18 mouse cellular contexts compared by ENCODE assay signal in the genomic region with DNA sequence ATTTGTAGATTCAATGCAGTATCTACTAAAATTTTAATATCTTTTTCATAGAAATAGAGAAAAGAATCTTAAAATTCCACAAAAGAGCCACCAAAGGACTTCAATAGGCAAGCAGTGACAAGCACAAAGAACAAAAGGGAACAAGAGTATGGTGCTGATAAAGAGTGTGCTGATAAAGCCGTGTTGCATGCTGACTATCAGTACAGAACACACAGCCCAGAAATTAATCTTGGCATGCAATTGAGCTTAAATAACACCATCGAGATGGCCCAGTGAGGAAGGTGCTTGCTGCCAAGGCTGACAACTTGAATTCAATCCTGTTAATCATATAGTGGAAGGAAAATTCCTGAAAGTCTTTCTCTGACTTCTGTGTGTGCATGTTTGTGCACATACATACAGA. TPM values are rescaled to one million over a fixed set of nuclear protein-coding genes. Genes with fewer than 3 reads are reported as not detected.
DNase-seq lines count a peak whose midpoint lies in the region; ATAC-seq and TF ChIP-seq lines count a peak whose summit lies in the region.
"Had no signal": no experiment of that assay in that cellular context is flagged by ENCODE, and none has a peak within 500 bp of the region (broad histone marks: within the 10 kb centered on the region; RNA-seq: fewer than 3 reads in every experiment).

No protein-coding gene starts in this region.

- 8% methylated on average over 2 of the region's 2 CpGs for WGBS in heart, embryonic 13.5 days
- WGBS in heart, embryonic 10.5 days = 26% methylated on average over 2 of the region's 2 CpGs
- WGBS in liver, embryonic 13.5 days (ENCODE audit: insufficient replicate concordance) = 6% methylated on average over 2 of the region's 2 CpGs
- 86% methylated on average over 2 of the region's 2 CpGs for WGBS in embryonic facial prominence, embryonic 10.5 days

- H3K9ac ChIP-seq in heart, embryonic 13.5 days = no peak overlapping the region
- no peak overlapping the region for H3K9ac ChIP-seq in liver, embryonic 13.5 days
- H3K9ac ChIP-seq: embryonic facial prominence, embryonic 15.5 days; forebrain, embryonic 12.5 days had no signal

- no peaks in the 10 kb centered on the region for H3K27me3 ChIP-seq in heart, embryonic 13.5 days (replicated peaks)
- no peaks in the 10 kb centered on the region for H3K27me3 ChIP-seq in heart, embryonic 10.5 days (ENCODE audit: insufficient read depth, poor library complexity, severe bottlenecking)
- no peaks in the 10 kb centered on the region for H3K27me3 ChIP-seq in G1E (ENCODE audit: insufficient read depth, low read length)
- H3K27me3 ChIP-seq in liver, embryonic 13.5 days = no peaks in the 10 kb centered on the region
- H3K27me3 ChIP-seq in embryonic facial prominence, embryonic 10.5 days (replicated peaks; ENCODE audit: low read depth, poor library complexity, severe bottlenecking) = no peaks in the 10 kb centered on the region
- H3K27me3 ChIP-seq: embryonic facial prominence, embryonic 15.5 days; forebrain, embryonic 12.5 days had no signal

- TF ChIP-seq POLR2A in brain, embryonic 14.5 days (IDR thresholded peaks at IDR 0.05; ENCODE audit: borderline replicate concordance, extremely low read depth, insufficient read depth, insufficient read length, poor library complexity, severe bottlenecking) = no peak

- no peaks in the 10 kb centered on the region for H3K9me3 ChIP-seq in heart, embryonic 13.5 days
- no peaks in the 10 kb centered on the region for H3K9me3 ChIP-seq in heart, embryonic 10.5 days
- no peaks in the 10 kb centered on the region for H3K9me3 ChIP-seq in G1E (replicated peaks)
- H3K9me3 ChIP-seq in liver, embryonic 13.5 days (replicated peaks) = no peaks in the 10 kb centered on the region
- H3K9me3 ChIP-seq in embryonic facial prominence, embryonic 10.5 days = no peaks in the 10 kb centered on the region
- H3K9me3 ChIP-seq: embryonic facial prominence, embryonic 15.5 days; forebrain, embryonic 12.5 days; hindbrain, embryonic 10.5 days had no signal

- H3K4me2 ChIP-seq in heart, embryonic 13.5 days = no peak overlapping the region
- H3K4me2 ChIP-seq in liver, embryonic 13.5 days = peak overlapping the region; percentile 41
- H3K4me2 ChIP-seq: embryonic facial prominence, embryonic 15.5 days; forebrain, embryonic 12.5 days had no signal

- peaks cover 16% of the 10 kb centered on the region for H3K36me3 ChIP-seq in heart, embryonic 13.5 days
- H3K36me3 ChIP-seq in heart, embryonic 10.5 days = peaks cover 4% of the 10 kb centered on the region
- peaks cover 37% of the 10 kb centered on the region for H3K36me3 ChIP-seq in G1E (replicated peaks)
- peaks cover 10% of the 10 kb centered on the region; the same call in 1 of the 2 replicates for H3K36me3 ChIP-seq in liver, embryonic 13.5 days
- H3K36me3 ChIP-seq in embryonic facial prominence, embryonic 10.5 days (replicated peaks) = peaks cover 8% of the 10 kb centered on the region; the same call in 1 of the 2 replicates

- H3K4me1 ChIP-seq in heart, embryonic 13.5 days = peaks cover 18% of the 10 kb centered on the region
- H3K4me1 ChIP-seq in heart, embryonic 10.5 days = 0 out of 2 replicates have a peak, but pooled peaks cover 3% of the 10 kb centered on the region
- H3K4me1 ChIP-seq in G1E (ENCODE audit: insufficient read depth, low read depth, low read length) = peaks cover 46% of the 10 kb centered on the region
- H3K4me1 ChIP-seq in liver, embryonic 13.5 days (replicated peaks) = peaks cover 53% of the 10 kb centered on the region
- no peaks in the 10 kb centered on the region for H3K4me1 ChIP-seq in embryonic facial prominence, embryonic 10.5 days
- H3K4me1 ChIP-seq: embryonic facial prominence, embryonic 15.5 days; forebrain, embryonic 12.5 days; hindbrain, embryonic 10.5 days had no signal

- no peak for TF ChIP-seq CTCF in G1E (IDR thresholded peaks at IDR 0.05; ENCODE audit: low read depth, low read length)
- no peak for TF ChIP-seq CTCF in brain, embryonic 14.5 days (IDR thresholded peaks at IDR 0.05; ENCODE audit: borderline replicate concordance, extremely low read depth, insufficient read depth, insufficient read length)

- H3K27ac ChIP-seq in heart, embryonic 13.5 days (replicated peaks) = 0 out of 2 replicates have a peak overlapping the region, but pooled peaks have one; percentile 36
- no peak overlapping the region for H3K27ac ChIP-seq in heart, embryonic 10.5 days
- H3K27ac ChIP-seq in liver, embryonic 13.5 days = peak overlapping the region; percentile 47
- H3K27ac ChIP-seq in embryonic facial prominence, embryonic 10.5 days (replicated peaks) = no peak overlapping the region
- H3K27ac ChIP-seq: embryonic facial prominence, embryonic 15.5 days; forebrain, embryonic 12.5 days; hindbrain, embryonic 10.5 days had no signal

- DNase-seq in heart, embryonic 10.5 days (ENCODE audit: low spot score) = no peak
- DNase-seq in G1E (ENCODE audit: low spot score) = peak; percentile 32
- DNase-seq in brain, embryonic 14.5 days (ENCODE audit: low read depth) = peak; percentile 46
- peak; percentile 70 for DNase-seq in liver, embryonic 13.5 days
- DNase-seq in lung, postnatal 25 days (ENCODE audit: low spot score) = no peak
- no peak for DNase-seq in embryonic facial prominence, embryonic 10.5 days (ENCODE audit: low spot score)
- DNase-seq: adrenal gland, postnatal 36 days; cerebellum, adult 11 months; kidney, adult 11 months; kidney, postnatal 10 days; layer of hippocampus, adult 9-11 months; lung, adult 18-20 months; lung, postnatal 4 days had no signal

- H3K4me3 ChIP-seq in heart, embryonic 13.5 days = no peak overlapping the region
- no peak overlapping the region for H3K4me3 ChIP-seq in heart, embryonic 10.5 days
- H3K4me3 ChIP-seq in G1E (ENCODE audit: low read depth, low read length) = no peak overlapping the region
- H3K4me3 ChIP-seq in liver, embryonic 13.5 days (replicated peaks) = no peak overlapping the region
- H3K4me3 ChIP-seq in embryonic facial prominence, embryonic 10.5 days = no peak overlapping the region
- H3K4me3 ChIP-seq: embryonic facial prominence, embryonic 15.5 days; forebrain, embryonic 12.5 days; hindbrain, embryonic 10.5 days had no signal

- ATAC-seq in heart, embryonic 13.5 days (ENCODE audit: extremely low read depth, insufficient number of reproducible peaks, low FRiP score, low TSS enrichment) = no peak; the same call in 1 of the 2 replicates
- ATAC-seq in G1E (ENCODE audit: extremely low read depth, insufficient number of reproducible peaks, low FRiP score, poor library complexity, severe bottlenecking) = peak; percentile 87
- peak; percentile 82 for ATAC-seq in liver, embryonic 13.5 days (ENCODE audit: low read depth)
- ATAC-seq: midbrain, embryonic 16.5 days had no signal

RNA-seq across cellular contexts. Expression of gene Mindy3, which starts 50.8 kb away (rescaled TPM):
- polyA plus RNA-seq in heart, embryonic 13.5 days (2015; fragmentation: Nextera tagmentation; extraction: Ambion mirVana) = 26.6 and 28.1 TPM in 2 replicates
- polyA plus RNA-seq in heart, embryonic 10.5 days (2016; fragmentation: Nextera tagmentation; extraction: Ambion mirVana) = 31.0 and 32.4 TPM in 2 replicates
- total RNA-seq in G1E (2014; fragmentation: Nextera tagmentation) (62.8 and 64.4 TPM in 2 replicates), G1E (2017) (46.4 and 53.9 TPM in 2 replicates)
- 91.7 and 113 TPM in 2 replicates for polyA plus RNA-seq in G1E (2012)
- polyA plus RNA-seq in brain, embryonic 14.5 days (2012; rRNA removed) = 57.1 and 66.3 TPM in 2 replicates
- polyA plus RNA-seq in liver, embryonic 13.5 days (2015; fragmentation: Nextera tagmentation; extraction: Ambion mirVana) = 21.7 and 25.2 TPM in 2 replicates
- 27.9 and 28.2 TPM in 2 replicates for polyA plus RNA-seq in embryonic facial prominence, embryonic 10.5 days (2016; fragmentation: Nextera tagmentation; extraction: Ambion mirVana)

Comparison
In these comparisons a context has a peak if more than half of its experiments do, and no peak if none do; other contexts are left out.
1. H3K27ac ChIP-seq: peak in heart, embryonic 13.5 days (single experiment) and liver, embryonic 13.5 days (single experiment); none in heart, embryonic 10.5 days (single experiment) and embryonic facial prominence, embryonic 10.5 days (single experiment).
2. DNase-seq: peak in G1E (single experiment), brain, embryonic 14.5 days (single experiment) and liver, embryonic 13.5 days (single experiment); none in heart, embryonic 10.5 days (single experiment), lung, postnatal 25 days (single experiment) and embryonic facial prominence, embryonic 10.5 days (single experiment).